Mouse (Mus musculus) small intestine, adult 2 months (tissue): ENCODE data around the gene Abl1. TPM values are rescaled to one million over a fixed set of nuclear protein-coding genes. Genes with fewer than 3 reads are reported as not detected.

Experiments used
- H3K27ac ChIP-seq: fragments of 200-500 bp; 2 replicates; pipeline ENCODE4 v1.5.1; 2012; ENCODE audit warnings: low read depth, low read length, control low read depth, inconsistent platforms; ENCODE audit not compliant: insufficient read depth
- H3K27me3 ChIP-seq: fragments of 200-500 bp; 2 replicates; pipeline ENCODE4 v1.6.1; 2012; ENCODE audit warnings: mild to moderate bottlenecking, moderate library complexity, low read length, inconsistent platforms; ENCODE audit not compliant: control insufficient read depth, insufficient read depth
- H3K36me3 ChIP-seq: fragments of 200-500 bp; 2 replicates; pipeline ENCODE4 v1.6.1; 2012; ENCODE audit warnings: mild to moderate bottlenecking, low read length, control low read depth, inconsistent platforms; ENCODE audit not compliant: control insufficient read depth, insufficient read depth
- H3K4me1 ChIP-seq: fragments of 200-500 bp; 2 replicates; pipeline ENCODE4 v1.6.1; 2012; ENCODE audit warnings: low read length, inconsistent platforms, mixed read lengths; ENCODE audit not compliant: control insufficient read depth, insufficient read depth, insufficient read length
- H3K4me3 ChIP-seq: fragments of 200-500 bp; 2 replicates; pipeline ENCODE4 v1.5.1; 2012; ENCODE audit warnings: low read depth, mild to moderate bottlenecking, control low read depth, inconsistent platforms, low read length, moderate library complexity
- CTCF ChIP-seq: fragments of 200-500 bp; IDR thresholded peaks from 2 replicates; pipeline ENCODE4 v1.5.1; 2012; ENCODE audit warnings: low read depth, mild to moderate bottlenecking, control low read depth, inconsistent platforms, low read length, moderate library complexity, mixed read lengths; ENCODE audit not compliant: insufficient replicate concordance, insufficient read length; ENCODE audit errors: extremely low read depth
- POLR2A ChIP-seq: fragments of 200-500 bp; IDR thresholded peaks from 2 replicates; pipeline ENCODE4 v1.6.1; 2012; ENCODE audit warnings: low read depth, mild to moderate bottlenecking, control low read depth, inconsistent platforms, low read length, moderate library complexity
- WGBS: fragments of 180-500 bp; shearing (Covaris S2); methylation state at CpG from one replicate; pipeline ENCODE4 v1.1.7; 2018; 5-methylcytosine and 5-hydroxymethylcytosine counted together
- polyA plus RNA-seq: library from polyadenylated mRNA; depleted of rRNA; stranded (reverse); fragments of >200 nt; gene quantifications from 2 replicates; pipeline ENCODE4 v1.2.3, GENCODE M21; 2012

Abl1 gene
- polyA plus RNA-seq, 1 experiment = 55.5 TPM

GRCm38 (mm10) chr2:31698209-31698608 is 10.0 kb downstream of the Abl1 start:
- Histone ChIP-seq H3K27ac (no peak overlapping the region), H3K27me3 (no peaks in the 10 kb centered on the region), H3K4me3 (no peak overlapping the region), H3K36me3 (peaks cover 20% of the 10 kb centered on the region), H3K4me1 (peaks cover 18% of the 10 kb centered on the region; the same call in 1 of the 2 replicates)
- TF ChIP-seq POLR2A (no peak), CTCF (peak; percentile 47; the same call in 1 of the 2 replicates)

DNA sequence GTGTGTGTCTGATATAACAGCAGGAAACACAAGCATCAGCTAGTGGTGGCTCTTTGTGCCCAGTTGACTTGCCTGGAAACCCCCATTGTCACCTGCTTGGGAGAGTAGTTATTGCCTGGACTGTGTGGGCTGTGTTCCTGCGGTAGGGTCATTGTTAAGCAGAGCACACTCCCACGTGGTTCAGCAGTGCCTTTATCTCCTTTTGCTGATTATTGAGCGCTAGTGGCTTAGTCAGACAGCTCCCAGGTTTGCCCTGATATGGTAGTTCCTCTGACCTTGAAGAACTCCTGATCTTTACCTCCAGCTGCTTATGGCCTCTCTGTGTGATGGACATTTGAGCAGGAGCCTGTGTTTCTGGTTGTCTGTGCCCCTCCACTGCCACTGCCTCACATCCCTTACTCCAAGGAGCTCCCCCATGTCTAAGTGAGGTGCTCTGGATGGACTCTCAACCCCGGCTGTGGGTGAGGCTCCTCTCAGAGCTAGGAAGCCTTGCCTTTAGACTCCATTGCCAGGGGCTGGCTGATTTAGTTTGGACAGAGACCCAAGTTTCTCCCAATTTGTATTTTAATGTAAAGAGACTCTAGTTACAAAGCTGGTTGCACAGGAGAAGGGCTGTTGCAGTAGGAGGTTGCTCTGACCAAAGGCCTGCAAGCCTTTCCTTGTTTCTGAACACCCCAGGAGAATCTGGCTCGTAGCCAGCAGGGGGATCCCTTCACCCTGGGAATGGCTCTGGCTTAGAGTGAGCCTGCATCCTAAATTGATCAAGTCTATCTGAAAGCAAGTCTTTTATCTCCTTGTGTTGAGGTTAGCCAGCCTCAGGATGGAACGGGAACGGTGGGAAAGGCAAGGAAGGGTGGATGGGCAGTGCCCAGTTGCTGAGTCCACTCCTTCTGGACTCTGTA is 12.6 kb downstream of the Abl1 start:
- no peaks in the 10 kb centered on the region for H3K27me3 ChIP-seq
- H3K36me3 ChIP-seq = peaks cover 8% of the 10 kb centered on the region
- peaks cover 35% of the 10 kb centered on the region; the same call in 1 of the 2 replicates for H3K4me1 ChIP-seq
- no peak overlapping the region for H3K4me3 ChIP-seq
- 20% methylated on average over 7 of the region's 7 CpGs for WGBS
- H3K27ac ChIP-seq = peak overlapping the region; percentile 98
- no peak for TF ChIP-seq CTCF
- no peak for TF ChIP-seq POLR2A

GRCm38 (mm10) chr2:31703226-31703625 is 15.1 kb downstream of the Abl1 start:
- Histone ChIP-seq H3K27me3 (no peaks in the 10 kb centered on the region), H3K4me3 (no peak overlapping the region), H3K4me1 (peaks cover 41% of the 10 kb centered on the region; the same call in 1 of the 2 replicates), H3K36me3 (no peaks in the 10 kb centered on the region; the same call in 1 of the 2 replicates), H3K27ac (peak overlapping the region; percentile 95)
- TF ChIP-seq POLR2A (no peak), CTCF (no peak)

DNA sequence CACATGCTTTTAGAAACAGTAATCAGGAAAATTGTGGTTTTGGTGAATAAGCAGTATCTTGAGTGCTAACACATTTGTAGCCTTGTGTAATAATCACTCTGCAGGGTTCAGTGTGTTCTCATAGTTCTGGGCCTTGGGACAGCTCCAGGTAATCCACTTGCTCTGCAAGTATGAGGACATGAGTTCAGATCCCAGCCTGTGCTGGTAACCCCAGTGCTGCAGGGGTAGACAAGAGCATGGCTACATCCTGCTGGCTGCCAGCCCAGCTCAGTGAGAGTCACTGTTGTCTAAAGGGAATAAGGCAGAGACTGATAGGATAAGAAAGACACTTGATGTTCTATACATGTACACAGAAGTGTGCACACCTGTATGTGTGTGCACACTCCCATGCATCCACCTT is 17.7 kb downstream of the Abl1 start:
- no peaks in the 10 kb centered on the region for H3K36me3 ChIP-seq
- peak overlapping the region; percentile 11 for H3K27ac ChIP-seq
- no peak for TF ChIP-seq POLR2A
- TF ChIP-seq CTCF = no peak
- no peaks in the 10 kb centered on the region for H3K27me3 ChIP-seq
- peaks cover 29% of the 10 kb centered on the region; the same call in 1 of the 2 replicates for H3K4me1 ChIP-seq
- H3K4me3 ChIP-seq = no peak overlapping the region

DNA sequence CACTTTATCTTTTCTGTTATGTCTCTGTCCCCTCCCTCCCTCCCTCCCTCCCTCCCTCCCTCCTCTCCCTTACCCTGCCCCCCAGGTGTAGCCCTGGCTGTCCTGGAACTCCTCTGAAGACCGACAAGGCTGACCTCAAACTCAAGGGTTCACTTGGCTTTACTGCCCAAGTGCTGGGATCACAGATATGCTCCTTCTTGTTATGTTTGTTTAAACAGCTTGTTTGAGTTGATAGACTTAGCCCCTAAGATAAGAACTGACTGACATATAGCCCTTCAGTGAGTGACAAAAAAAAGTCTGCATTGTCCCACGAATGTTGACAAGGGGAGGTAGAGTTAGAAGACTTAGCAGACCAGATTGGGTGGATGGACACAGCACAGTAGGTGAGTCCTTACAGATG is 18.4 kb downstream of the Abl1 start:
- Histone ChIP-seq H3K4me3 (no peak overlapping the region), H3K4me1 (peaks cover 25% of the 10 kb centered on the region; the same call in 1 of the 2 replicates), H3K27me3 (no peaks in the 10 kb centered on the region), H3K27ac (peak overlapping the region; percentile 50), H3K36me3 (peaks cover under 1% of the 10 kb centered on the region; the same call in 1 of the 2 replicates)
- TF ChIP-seq POLR2A (no peak), CTCF (no peak)
- WGBS = 25% methylated on average over 2 of the region's 2 CpGs

GRCm38 (mm10) chr2:31712716-31713115 is 24.5 kb downstream of the Abl1 start:
- Histone ChIP-seq H3K4me1 (no peaks in the 10 kb centered on the region), H3K27ac (no peak overlapping the region), H3K27me3 (no peaks in the 10 kb centered on the region), H3K36me3 (peaks cover 9% of the 10 kb centered on the region; the same call in 1 of the 2 replicates), H3K4me3 (no peak overlapping the region)
- WGBS = 80% methylated on average over 2 of the region's 2 CpGs
- no peak for TF ChIP-seq POLR2A
- TF ChIP-seq CTCF = no peak

- Histone ChIP-seq H3K36me3 (peaks cover 9% of the 10 kb centered on the region; the same call in 1 of the 2 replicates), H3K4me1 (peaks cover 3% of the 10 kb centered on the region; the same call in 1 of the 2 replicates), H3K4me3 (no peak overlapping the region), H3K27ac (no peak overlapping the region), H3K27me3 (no peaks in the 10 kb centered on the region)
- WGBS = 76% methylated on average over 3 of the region's 3 CpGs
- TF ChIP-seq POLR2A (no peak), CTCF (no peak)
Measured at GRCm38 (mm10) chr2:31713813-31714212, 25.6 kb downstream of the Abl1 start.
